Mouse (Mus musculus) CH12.LX (cell line): ENCODE results near the gene Sost. TPM values are rescaled to one million over a fixed set of nuclear protein-coding genes. Genes with fewer than 3 reads are reported as not detected.

ENCODE experiments used
- DNase-seq: peaks from one replicate; pipeline ENCODE4 v3.0.0-alpha.2; 2013; ENCODE audit errors: extremely low read depth
- H3K27ac ChIP-seq: 2 replicates; pipeline ENCODE4 v1.5.1; 2012; ENCODE audit warnings: low read depth, mild to moderate bottlenecking, control low read depth, moderate library complexity; ENCODE audit not compliant: insufficient read depth
- H3K27me3 ChIP-seq: replicated peaks from 2 replicates; pipeline ENCODE3; 2012; ENCODE audit warnings: inconsistent platforms
- H3K36me3 ChIP-seq, 2 experiments: replicated peaks in 1 of 2; 2 replicates each; pipeline versions ENCODE3 to v1.6.1; 2012; ENCODE audit warnings: inconsistent platforms in 1 of 2, low read length in 1 of 2, mild to moderate bottlenecking in 1 of 2, mixed read lengths in 1 of 2, moderate library complexity in 1 of 2; ENCODE audit not compliant: control insufficient read depth in 1 of 2, insufficient read depth in 1 of 2
- H3K4me1 ChIP-seq, 2 experiments: 2 replicates each; pipeline ENCODE4 v1.6.1; 2012; ENCODE audit warnings: inconsistent platforms in 1 of 2, moderate library complexity in 1 of 2; ENCODE audit not compliant: insufficient read depth in 2 of 2, control insufficient read depth in 1 of 2
- H3K4me2 ChIP-seq: 2 replicates; pipeline ENCODE4 v1.6.1; 2012; ENCODE audit warnings: low read depth, mild to moderate bottlenecking, control low read depth; ENCODE audit not compliant: poor library complexity, insufficient read depth, severe bottlenecking
- H3K4me3 ChIP-seq, 3 experiments: fragments of 150-350 bp in 1 of 3; sonication (generic) in 1 of 3; replicated peaks in 1 of 3; 2 replicates each; pipeline versions ENCODE3 to v1.5.1; 2011 to 2012; ENCODE audit warnings: low read depth in 2 of 3, low read length in 2 of 3, mild to moderate bottlenecking in 2 of 3, moderate library complexity in 2 of 3, control low read depth in 1 of 3, improper control_type of control experiment in 1 of 3, inconsistent platforms in 1 of 3, mixed read lengths in 1 of 3; ENCODE audit not compliant: poor library complexity in 1 of 3
- H3K79me2 ChIP-seq: replicated peaks from 2 replicates; pipeline ENCODE4 v1.6.1; 2012; ENCODE audit warnings: mild to moderate bottlenecking, moderate library complexity; ENCODE audit not compliant: control insufficient read depth, poor library complexity, insufficient read depth, severe bottlenecking; ENCODE audit errors: extremely low read depth
- H3K9ac ChIP-seq: 2 replicates; pipeline ENCODE4 v1.6.1; 2012; ENCODE audit warnings: low read depth, mild to moderate bottlenecking, control low read depth, moderate library complexity; ENCODE audit not compliant: insufficient read depth
- H3K9me3 ChIP-seq: replicated peaks from 2 replicates; pipeline ENCODE3; 2012; ENCODE audit warnings: low read length, inconsistent platforms, mixed read lengths
- CHD2 ChIP-seq: IDR thresholded peaks from 2 replicates; pipeline ENCODE4 v1.6.1; 2011; ENCODE audit warnings: low read length, improper control_type of control experiment
- CTCF ChIP-seq, 2 experiments: IDR thresholded peaks in 1 of 2; conservative IDR thresholded peaks in 1 of 2; 2 replicates each; pipeline ENCODE4 v1.5.1; 2011 to 2012; ENCODE audit warnings: low read depth in 2 of 2, low read length in 2 of 2, improper control_type of control experiment in 1 of 2, inconsistent platforms in 1 of 2, mild to moderate bottlenecking in 1 of 2, moderate library complexity in 1 of 2
- ELF1 ChIP-seq: IDR thresholded peaks from 2 replicates; pipeline ENCODE4 v1.6.1; 2014; ENCODE audit warnings: low read depth, mild to moderate bottlenecking, inconsistent platforms, low read length, improper control_type of control experiment
- EP300 ChIP-seq: IDR thresholded peaks from 2 replicates; pipeline ENCODE4 v1.6.1; 2011; ENCODE audit warnings: low read length, improper control_type of control experiment
- IRF4 ChIP-seq: IDR thresholded peaks from 2 replicates; pipeline ENCODE4 v1.6.1; 2014; ENCODE audit warnings: low read depth, mild to moderate bottlenecking, inconsistent platforms, low read length, improper control_type of control experiment
- MAFK ChIP-seq: IDR thresholded peaks from 2 replicates; pipeline ENCODE4 v1.6.1; 2011; ENCODE audit warnings: low read length, improper control_type of control experiment; ENCODE audit not compliant: insufficient replicate concordance
- MEF2A ChIP-seq: IDR thresholded peaks from 2 replicates; pipeline ENCODE4 v1.6.1; 2014; ENCODE audit warnings: low read depth, mild to moderate bottlenecking, inconsistent platforms, low read length, improper control_type of control experiment, borderline replicate concordance
- MYC ChIP-seq: IDR thresholded peaks from 2 replicates; pipeline ENCODE4 v1.6.1; 2011; ENCODE audit warnings: low read depth, mild to moderate bottlenecking, improper control_type of control experiment, low read length
- RAD21 ChIP-seq: IDR thresholded peaks from 2 replicates; pipeline ENCODE4 v1.6.1; 2011; ENCODE audit warnings: low read depth, mild to moderate bottlenecking, low read length, improper control_type of control experiment, moderate library complexity
- RCOR1 ChIP-seq: conservative IDR thresholded peaks from 2 replicates; pipeline ENCODE4 v1.6.1; 2012; ENCODE audit warnings: low read depth, mild to moderate bottlenecking, inconsistent platforms, low read length, improper control_type of control experiment
- SIN3A ChIP-seq: IDR thresholded peaks from 2 replicates; pipeline ENCODE4 v1.6.1; 2012; ENCODE audit warnings: low read length, improper control_type of control experiment, inconsistent platforms
- TCF12 ChIP-seq: IDR thresholded peaks from 2 replicates; pipeline ENCODE4 v1.6.1; 2014; ENCODE audit warnings: low read depth, mild to moderate bottlenecking, inconsistent platforms, low read length, improper control_type of control experiment
- UBTF ChIP-seq: IDR thresholded peaks from 2 replicates; pipeline ENCODE4 v1.6.1; 2012; ENCODE audit warnings: low read depth, mild to moderate bottlenecking, inconsistent platforms, low read length, improper control_type of control experiment, moderate library complexity
- ZNF384 ChIP-seq: IDR thresholded peaks from 2 replicates; pipeline ENCODE4 v1.6.1; 2012; ENCODE audit warnings: low read depth, low read length, improper control_type of control experiment, inconsistent platforms
- dilution Hi-C: fragments of 300-500 bp; cut with MboI; formaldehyde crosslinking; loops from 2 replicates; pipeline ENCODE4 v1.14.3; 2020; ENCODE audit warnings: low sequenced_read_pairs; ENCODE audit not compliant: extremely low pct_unique_long_range_greater_than_20kb, extremely low pct_ligation_motif_present
- in situ Hi-C: fragments of 300-500 bp; cut with MboI; formaldehyde crosslinking; loops from 3 replicates; pipeline ENCODE4 v1.14.3; 2019; ENCODE audit warnings: low sequenced_read_pairs, low pct_ligation_motif_present, low pct_unique_long_range_greater_than_20kb, mixed read lengths
- polyA plus RNA-seq: library from polyadenylated mRNA; unstranded; fragments of >175 nt; gene quantifications from 2 replicates; pipeline ENCODE4 v1.2.1, GENCODE M21; 2012; ENCODE audit warnings: low read depth; ENCODE audit not compliant: insufficient read length
- total RNA-seq, 2 experiments: library from RNA; depleted of rRNA; stranded (reverse); fragments of 300-350 nt in 1 of 2; fragments of >200 nt in 1 of 2; gene quantifications; 2 replicates each; pipeline ENCODE4 v1.2.3; 2012 to 2014

The Sost gene
- total and polyA plus RNA-seq, 3 experiments: not detected

- Histone ChIP-seq H3K4me1 (peaks cover 0 to 4% of the 10 kb centered on the region in 2 experiments; a peak in 2 of 4 replicates), H3K36me3 (no peaks in the 10 kb centered on the region), H3K79me2 (no peaks in the 10 kb centered on the region), H3K9ac (no peak overlapping the region), H3K27me3 (peaks cover 42% of the 10 kb centered on the region), H3K4me2 (no peak overlapping the region), H3K9me3 (peaks cover 11% of the 10 kb centered on the region), H3K4me3 (no peak overlapping the region), H3K27ac (no peak overlapping the region)
- no peak for DNase-seq
- dilution Hi-C loops: no loop called here
- TF ChIP-seq IRF4 (no peak), MAFK (no peak), TCF12 (0 out of 2 replicates have a peak, but pooled peaks have one; percentile 21), RCOR1 (no peak), CHD2 (peak; percentile 39; the same call in 1 of the 2 replicates), ZNF384 (no peak), SIN3A (no peak)
- in situ Hi-C loops: no loop called here
Measured at GRCm38 (mm10) chr11:101943055-101943454, 23.8 kb downstream of the Sost start.

- H3K36me3 ChIP-seq: no peaks in the 10 kb centered on the region
- no peak for DNase-seq
- no peaks in the 10 kb centered on the region for H3K9me3 ChIP-seq
- H3K4me3 ChIP-seq: no peak overlapping the region
- in situ Hi-C loops: no loop called here
- peak overlapping the region; percentile 72 for H3K4me2 ChIP-seq
- no peak overlapping the region for H3K27ac ChIP-seq
- H3K27me3 ChIP-seq: peaks cover 61% of the 10 kb centered on the region
- dilution Hi-C loops: no loop called here
- TF ChIP-seq MEF2A (no peak), ELF1 (no peak), IRF4 (no peak), UBTF (peak; percentile 82), CTCF (conservative IDR thresholded peaks at IDR 0.05 in 1 of 2, IDR thresholded peaks at IDR 0.05 in 1 of 2; ENCODE audit: low read depth in 2 of 2, low read length in 2 of 2) (no peak), EP300 (no peak), RAD21 (no peak)
- no peaks in the 10 kb centered on the region for H3K79me2 ChIP-seq
- 0 out of 4 replicates have a peak, but pooled peaks cover 0 to 5% of the 10 kb centered on the region in 2 experiments for H3K4me1 ChIP-seq
- H3K9ac ChIP-seq: no peak overlapping the region
Measured at GRCm38 (mm10) chr11:101937108-101937507, 29.7 kb downstream of the Sost start.

DNA sequence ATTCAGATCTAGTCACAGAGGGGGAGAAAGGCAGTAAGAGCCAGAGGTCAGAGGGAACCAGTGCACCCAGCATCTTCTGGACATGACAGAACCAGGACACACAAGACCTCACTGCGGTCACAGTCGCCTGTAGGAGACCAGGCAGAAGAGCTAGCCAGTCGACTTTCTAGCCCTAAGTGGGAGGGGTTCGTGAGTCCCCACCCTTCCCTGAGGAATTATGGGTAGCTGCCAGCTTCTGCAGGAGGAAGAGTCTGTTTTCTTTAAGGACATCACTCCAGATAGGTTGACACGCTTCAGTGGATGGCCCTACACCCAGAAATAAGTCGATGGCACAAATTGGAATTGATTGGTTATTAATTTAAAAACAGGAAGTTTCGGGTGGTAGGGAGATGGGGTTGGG is 30.4 kb downstream of the Sost start:
- no peaks in the 10 kb centered on the region for H3K36me3 ChIP-seq
- dilution Hi-C loops: no loop called here
- no peak for DNase-seq

More for the DNA sequence above, 30.4 kb downstream of the Sost start:
- Histone ChIP-seq H3K4me1 (0 out of 4 replicates have a peak, but pooled peaks cover 0 to 5% of the 10 kb centered on the region in 2 experiments), H3K4me3 (no peak overlapping the region), H3K27me3 (peaks cover 63% of the 10 kb centered on the region), H3K79me2 (no peaks in the 10 kb centered on the region), H3K27ac (no peak overlapping the region), H3K4me2 (no peak overlapping the region), H3K9ac (no peak overlapping the region)
- TF ChIP-seq ELF1 (no peak), MYC (no peak)
- TF ChIP-seq, all 38 proteins: peak for 0
- no peaks in the 10 kb centered on the region for H3K9me3 ChIP-seq
- in situ Hi-C loops: no loop called here
